Mouse (Mus musculus): ENCODE data around the gene Dvl1. TPM values are rescaled to one million over a fixed set of nuclear protein-coding genes. Genes with fewer than 3 reads are reported as not detected.

Gene Dvl1
- 6.3 and 6.5 TPM in 2 replicates for polyA plus RNA-seq (2015; fragmentation: Nextera tagmentation; extraction: Ambion mirVana)

GRCm38 (mm10) chr4:155846871-155847578 is at the start of gene Dvl1:
Gene Dvl1 (plus strand): TSS chr4:155847402.
- Histone ChIP-seq H3K4me3 (ENCODE audit: low read depth, low read length) (peak within 1 kb of the TSS; percentile 75), H3K27ac (ENCODE audit: low read depth, low read length) (peak within 1 kb of the TSS; percentile 65), H3K4me1 (replicated peaks; ENCODE audit: control insufficient read depth, insufficient read depth, low read length) (peaks cover 6% of the 10 kb centered on the region; the same call in 1 of the 2 replicates), H3K4me2 (replicated peaks; ENCODE audit: low read depth) (peak within 1 kb of the TSS; percentile 98), H3K9me3 (ENCODE audit: control insufficient read depth) (no peaks in the 10 kb centered on the region), H3K27me3 (replicated peaks; ENCODE audit: control insufficient read depth, insufficient read depth, low read length) (no peaks in the 10 kb centered on the region), H3K9ac (ENCODE audit: low read depth, low read length) (peak within 1 kb of the TSS; percentile 87), H3K36me3 (ENCODE audit: control insufficient read depth, insufficient read depth) (peaks cover 5% of the 10 kb centered on the region; the same call in 1 of the 2 replicates)
- TF ChIP-seq CTCF (IDR thresholded peaks at IDR 0.05; ENCODE audit: low read depth): peak; percentile 67
- WGBS: 2% methylated on average over 36 of the region's 65 CpGs
- ATAC-seq: peak; percentile 87

DNA sequence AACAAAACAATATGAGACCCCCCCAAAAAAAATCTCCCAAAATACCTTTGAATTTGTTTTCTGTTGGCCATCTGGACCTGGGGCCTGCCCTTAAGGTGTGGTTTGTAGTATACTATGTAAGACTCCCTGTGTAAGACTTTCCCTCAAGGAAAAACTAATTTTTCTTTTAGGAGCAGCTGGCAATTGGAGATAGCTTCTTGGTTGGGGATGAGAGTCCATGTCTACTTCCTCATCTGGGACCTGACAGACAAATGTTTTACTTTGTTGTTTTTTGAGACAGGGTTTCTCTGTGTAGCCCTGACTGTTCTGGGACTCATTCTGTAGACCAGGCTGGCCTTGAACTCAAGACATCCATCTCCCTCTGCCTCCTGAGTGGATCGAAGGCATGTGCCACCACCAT is 45.1 kb upstream of the Dvl1 start:
- 100% methylated on average over 1 of the region's 1 CpGs for WGBS
- Histone ChIP-seq H3K4me2 (replicated peaks; ENCODE audit: low read depth) (no peak overlapping the region), H3K9ac (ENCODE audit: low read depth, low read length) (no peak overlapping the region), H3K4me1 (replicated peaks; ENCODE audit: control insufficient read depth, insufficient read depth, low read length) (peaks cover 10% of the 10 kb centered on the region; the same call in 1 of the 2 replicates), H3K9me3 (ENCODE audit: control insufficient read depth) (no peaks in the 10 kb centered on the region), H3K27me3 (replicated peaks; ENCODE audit: control insufficient read depth, insufficient read depth, low read length) (no peaks in the 10 kb centered on the region), H3K27ac (ENCODE audit: low read depth, low read length) (no peak overlapping the region), H3K36me3 (ENCODE audit: control insufficient read depth, insufficient read depth) (no peaks in the 10 kb centered on the region; the same call in 1 of the 2 replicates), H3K4me3 (ENCODE audit: low read depth, low read length) (no peak overlapping the region)
- no peak for TF ChIP-seq CTCF (IDR thresholded peaks at IDR 0.05; ENCODE audit: low read depth)
- no peak for ATAC-seq

DNA sequence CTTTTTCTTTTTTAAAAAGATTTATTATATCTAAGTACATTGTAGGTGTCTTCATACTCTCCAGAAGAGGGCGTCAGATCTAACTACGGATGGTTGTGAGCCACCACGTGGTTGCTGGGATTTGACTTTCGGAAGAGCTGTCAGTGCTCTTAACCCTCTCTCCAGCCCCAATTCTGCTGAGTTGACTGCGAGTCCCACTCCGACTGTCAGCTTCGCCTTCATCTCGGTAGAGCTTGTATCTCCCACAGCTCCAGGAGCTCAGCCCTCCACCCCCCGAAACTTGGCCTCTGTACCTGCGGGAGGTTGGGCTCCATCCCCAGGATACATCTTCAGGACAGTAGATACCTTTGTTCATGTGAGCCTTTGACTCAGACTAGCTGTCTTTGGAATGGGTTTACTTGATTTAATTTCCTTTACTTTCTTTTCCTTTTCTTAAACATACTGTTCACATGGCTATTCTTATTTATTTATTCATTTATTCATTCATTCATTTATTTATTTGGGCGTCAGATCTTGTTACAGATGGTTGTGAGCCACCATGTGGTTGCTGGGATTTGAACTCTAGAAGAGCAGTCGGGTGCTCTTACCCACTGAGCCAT is 44.4 kb upstream of the Dvl1 start, which contains the start of gene Mrpl20:
Gene Mrpl20, plus strand, starts transcription at position 138 of the 599 bp plus-strand sequence.
- Histone ChIP-seq H3K4me3 (ENCODE audit: low read depth, low read length) (peak within 1 kb of the TSS; percentile 82), H3K4me2 (replicated peaks; ENCODE audit: low read depth) (peak within 1 kb of the TSS; percentile 69), H3K9me3 (ENCODE audit: control insufficient read depth) (no peaks in the 10 kb centered on the region), H3K27ac (ENCODE audit: low read depth, low read length) (peak within 1 kb of the TSS; percentile 79), H3K9ac (ENCODE audit: low read depth, low read length) (peak within 1 kb of the TSS; percentile 76), H3K36me3 (ENCODE audit: control insufficient read depth, insufficient read depth) (peaks cover 6% of the 10 kb centered on the region), H3K27me3 (replicated peaks; ENCODE audit: control insufficient read depth, insufficient read depth, low read length) (no peaks in the 10 kb centered on the region), H3K4me1 (replicated peaks; ENCODE audit: control insufficient read depth, insufficient read depth, low read length) (peaks cover 10% of the 10 kb centered on the region; the same call in 1 of the 2 replicates)
- WGBS: 5% methylated on average over 12 of the region's 12 CpGs
- TF ChIP-seq CTCF (IDR thresholded peaks at IDR 0.05; ENCODE audit: low read depth): peak; percentile 58
- no peak; the same call in 1 of the 2 replicates for ATAC-seq

DNA sequence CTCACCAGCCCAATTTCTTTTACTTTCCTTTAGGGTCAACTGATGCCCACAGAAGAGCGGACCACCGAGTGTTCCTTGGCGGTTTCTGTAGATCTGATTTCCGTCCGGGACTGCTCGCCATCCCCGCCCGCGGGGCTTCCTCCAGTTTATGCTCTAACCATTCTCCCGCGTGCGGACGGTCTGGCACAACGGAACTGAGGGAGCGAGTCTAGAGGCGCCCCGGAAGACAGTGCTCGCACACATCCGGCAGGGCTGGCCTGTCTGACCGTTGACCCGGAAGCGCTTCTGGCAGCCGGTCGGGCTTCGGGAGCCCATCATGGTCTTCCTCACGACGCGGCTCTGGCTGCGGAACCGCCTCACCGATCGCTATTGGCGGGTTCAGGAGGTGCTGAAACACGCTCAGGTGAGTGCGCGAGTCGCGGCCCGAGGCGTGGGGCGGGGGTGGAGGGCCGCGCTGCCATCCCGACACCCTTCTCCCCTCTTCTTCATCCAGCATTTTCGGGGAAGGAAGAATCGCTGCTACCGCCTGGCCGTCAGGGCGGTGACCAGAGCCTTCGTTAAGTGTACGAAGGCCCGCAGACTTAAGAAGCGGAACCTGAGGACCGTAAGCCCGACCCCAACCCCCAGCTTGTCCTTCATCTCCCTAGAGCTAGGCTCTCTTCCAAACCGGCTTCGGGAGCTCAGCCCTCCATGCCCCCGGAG is 43.7 kb upstream of the Dvl1 start:
- Histone ChIP-seq H3K4me2 (replicated peaks; ENCODE audit: low read depth) (peak overlapping the region; percentile 69), H3K9ac (ENCODE audit: low read depth, low read length) (peak overlapping the region; percentile 76), H3K27me3 (replicated peaks; ENCODE audit: control insufficient read depth, insufficient read depth, low read length) (no peaks in the 10 kb centered on the region), H3K27ac (ENCODE audit: low read depth, low read length) (peak overlapping the region; percentile 79), H3K4me3 (ENCODE audit: low read depth, low read length) (peak overlapping the region; percentile 82), H3K9me3 (ENCODE audit: control insufficient read depth) (no peaks in the 10 kb centered on the region), H3K4me1 (replicated peaks; ENCODE audit: control insufficient read depth, insufficient read depth, low read length) (peaks cover 10% of the 10 kb centered on the region; the same call in 1 of the 2 replicates), H3K36me3 (ENCODE audit: control insufficient read depth, insufficient read depth) (peaks cover 10% of the 10 kb centered on the region)
- ATAC-seq: peak; percentile 94
- no peak for TF ChIP-seq CTCF (IDR thresholded peaks at IDR 0.05; ENCODE audit: low read depth)
- 0% methylated on average over 56 of the region's 58 CpGs for WGBS

DNA sequence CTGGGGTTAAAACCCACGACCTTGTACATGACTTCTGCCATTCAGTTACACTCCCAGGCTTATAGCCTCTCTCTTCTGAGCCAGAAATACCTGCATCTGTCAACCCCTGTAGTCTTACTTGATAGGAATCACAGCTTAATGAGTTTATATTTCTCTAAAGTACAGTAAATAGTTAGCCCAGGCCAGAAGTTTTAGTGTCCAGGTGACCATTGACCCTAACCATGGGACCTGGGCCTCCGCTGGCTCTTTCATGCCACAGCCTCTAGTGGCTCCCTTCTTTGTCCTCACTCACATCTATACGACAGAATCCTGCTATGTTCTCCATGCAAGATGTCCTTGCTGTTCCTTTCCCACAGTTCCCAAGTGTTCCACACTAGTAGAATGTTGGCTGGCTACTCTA is 39.4 kb upstream of the Dvl1 start:
- 64% methylated on average over 3 of the region's 3 CpGs for WGBS
- Histone ChIP-seq H3K4me3 (ENCODE audit: low read depth, low read length) (no peak overlapping the region), H3K9me3 (ENCODE audit: control insufficient read depth) (no peaks in the 10 kb centered on the region), H3K4me1 (replicated peaks; ENCODE audit: control insufficient read depth, insufficient read depth, low read length) (peaks cover 10% of the 10 kb centered on the region; the same call in 1 of the 2 replicates), H3K36me3 (ENCODE audit: control insufficient read depth, insufficient read depth) (peaks cover 31% of the 10 kb centered on the region), H3K27me3 (replicated peaks; ENCODE audit: control insufficient read depth, insufficient read depth, low read length) (no peaks in the 10 kb centered on the region), H3K9ac (ENCODE audit: low read depth, low read length) (no peak overlapping the region), H3K27ac (ENCODE audit: low read depth, low read length) (peak overlapping the region; percentile 24; the same call in 1 of the 2 replicates), H3K4me2 (replicated peaks; ENCODE audit: low read depth) (no peak overlapping the region)
- no peak for ATAC-seq
- TF ChIP-seq CTCF (IDR thresholded peaks at IDR 0.05; ENCODE audit: low read depth): no peak

Measured in intestine, postnatal 0 days (tissue).